Mouse (Mus musculus): Measurements from ENCODE around the gene Hhat.

The Hhat gene

DNA sequence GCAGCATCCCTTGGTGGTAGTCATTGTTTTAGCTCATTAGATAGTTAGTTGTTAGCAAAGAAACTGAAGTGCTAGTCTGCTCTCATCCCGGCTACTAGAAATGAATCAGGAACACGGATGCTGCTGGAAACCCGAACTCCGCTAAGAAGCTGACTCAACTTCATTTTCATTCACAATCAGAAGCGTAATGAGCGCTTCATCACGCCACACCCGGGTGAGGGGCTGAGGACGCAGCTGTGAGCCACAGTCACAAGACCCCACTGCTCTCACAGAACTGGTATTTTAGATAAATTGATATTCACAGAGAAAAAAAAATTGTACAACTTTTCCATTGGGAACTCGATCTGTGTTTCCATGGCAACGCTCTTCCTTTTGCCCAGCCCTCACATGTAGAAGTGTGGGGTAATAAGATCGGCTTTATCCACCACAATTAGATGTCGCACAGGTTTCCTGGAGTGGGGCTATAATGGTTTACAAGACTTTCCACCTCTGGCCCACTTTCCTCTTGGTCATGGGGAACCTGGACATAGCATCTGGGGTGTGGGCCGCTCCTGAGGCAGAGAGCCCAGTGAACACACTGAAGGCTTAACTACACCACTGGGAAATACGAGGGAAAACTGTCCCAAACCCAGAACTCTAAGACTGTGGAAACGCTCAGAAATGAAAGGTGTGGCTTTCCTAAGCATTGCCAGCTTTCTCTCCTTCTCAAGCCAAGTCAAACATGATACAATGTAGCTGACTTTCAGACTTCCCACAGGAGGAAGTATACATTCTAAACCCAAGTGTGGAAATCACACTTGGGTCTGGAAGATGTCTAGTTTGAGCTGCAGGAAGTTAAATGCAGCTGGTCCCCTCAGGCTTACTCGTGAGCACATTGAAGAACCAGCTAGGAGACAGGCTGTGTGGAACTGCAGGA is 14.3 kb upstream of the Hhat start:
- DNase-seq (ENCODE audit: low spot score in 2 of 2), result no peak

- DNase-seq (ENCODE audit: low spot score in 2 of 2), result peak; percentile 36 to 47
Measured at GRCm38 (mm10) chr1:192784374-192784773, 13.4 kb upstream of the Hhat start.

DNA sequence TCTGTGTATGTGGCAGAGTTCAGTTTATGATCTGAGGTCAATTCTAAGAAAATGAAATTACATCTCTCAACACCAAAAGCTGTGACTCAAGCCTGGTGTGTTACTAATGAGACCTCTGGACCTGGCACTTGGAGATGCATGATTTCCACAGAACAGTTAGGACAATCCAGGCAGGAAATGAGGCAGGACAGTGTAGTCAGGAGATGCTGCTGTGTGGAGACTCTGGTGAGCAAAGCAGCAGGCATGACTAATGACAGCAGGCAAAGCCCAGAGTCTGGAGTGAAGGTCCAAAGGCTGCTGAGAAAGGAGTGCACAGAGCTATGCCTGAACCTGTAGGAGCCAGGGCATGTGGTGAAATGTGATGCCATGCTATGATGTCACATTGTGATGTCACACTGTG is 10.2 kb upstream of the Hhat start:
- no peak for DNase-seq (ENCODE audit: low spot score in 2 of 2)

DNA sequence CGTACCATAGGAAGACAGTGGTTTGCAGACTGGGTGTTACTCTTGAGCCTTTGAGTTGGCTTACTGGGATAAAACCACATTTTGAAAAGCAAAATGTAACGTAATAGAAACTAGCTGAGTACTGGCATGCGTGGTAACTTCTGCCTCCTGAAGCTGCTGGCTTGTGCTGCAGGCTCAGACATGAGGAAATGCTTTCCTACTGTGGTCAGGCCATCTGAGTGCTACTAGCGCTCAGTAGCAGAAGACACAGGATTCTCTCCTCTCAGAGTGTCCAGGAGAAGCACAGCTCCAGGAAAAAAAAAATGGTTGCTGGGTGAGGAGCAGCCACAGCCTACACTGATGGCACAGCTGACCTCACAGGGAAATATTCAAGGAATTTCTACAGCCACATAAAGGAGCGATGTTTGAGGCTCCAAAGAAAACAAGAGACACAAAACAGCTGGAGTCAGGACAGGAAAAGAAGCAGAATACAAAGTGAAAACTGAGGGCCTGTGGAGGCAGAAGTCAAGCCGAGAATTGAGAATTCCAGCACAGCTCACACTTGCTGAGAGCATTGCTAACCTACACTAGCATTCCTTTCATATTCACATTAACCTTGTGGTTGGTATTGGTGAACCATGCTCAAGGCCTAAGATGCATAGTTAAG is 8.0 kb upstream of the Hhat start:
- DNase-seq (ENCODE audit: low spot score in 2 of 2), result no peak

- DNase-seq (ENCODE audit: low spot score in 2 of 2), result no peak
Measured at GRCm38 (mm10) chr1:192778206-192778605, 7.2 kb upstream of the Hhat start.

DNA sequence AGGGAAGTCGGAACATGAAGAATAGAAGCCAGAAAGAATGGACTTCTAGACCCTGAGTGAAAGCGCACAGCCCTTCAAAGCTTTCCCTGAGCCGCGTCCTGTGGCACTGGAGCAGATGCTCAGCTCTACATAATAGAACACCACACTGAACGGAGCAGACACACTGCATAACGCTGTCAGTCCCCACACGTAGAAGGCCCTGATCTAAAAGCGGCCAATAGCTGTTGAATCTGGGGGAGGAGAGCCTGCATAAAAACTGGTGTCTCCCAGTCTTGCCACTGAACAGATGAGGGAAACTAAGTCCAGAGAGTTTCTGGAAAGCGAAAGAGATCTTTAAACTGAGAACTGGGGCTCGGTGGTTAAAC is 911 bp downstream of the Hhat start:
- DNase-seq (ENCODE audit: low spot score in 2 of 2), result peak; percentile 19 to 47

- DNase-seq (ENCODE audit: low spot score in 2 of 2), result no peak
Measured at GRCm38 (mm10) chr1:192765531-192765930, 5.5 kb downstream of the Hhat start.

GRCm38 (mm10) chr1:192764547-192764946 is 6.5 kb downstream of the Hhat start:
- DNase-seq (ENCODE audit: low spot score in 2 of 2), result no peak

DNA sequence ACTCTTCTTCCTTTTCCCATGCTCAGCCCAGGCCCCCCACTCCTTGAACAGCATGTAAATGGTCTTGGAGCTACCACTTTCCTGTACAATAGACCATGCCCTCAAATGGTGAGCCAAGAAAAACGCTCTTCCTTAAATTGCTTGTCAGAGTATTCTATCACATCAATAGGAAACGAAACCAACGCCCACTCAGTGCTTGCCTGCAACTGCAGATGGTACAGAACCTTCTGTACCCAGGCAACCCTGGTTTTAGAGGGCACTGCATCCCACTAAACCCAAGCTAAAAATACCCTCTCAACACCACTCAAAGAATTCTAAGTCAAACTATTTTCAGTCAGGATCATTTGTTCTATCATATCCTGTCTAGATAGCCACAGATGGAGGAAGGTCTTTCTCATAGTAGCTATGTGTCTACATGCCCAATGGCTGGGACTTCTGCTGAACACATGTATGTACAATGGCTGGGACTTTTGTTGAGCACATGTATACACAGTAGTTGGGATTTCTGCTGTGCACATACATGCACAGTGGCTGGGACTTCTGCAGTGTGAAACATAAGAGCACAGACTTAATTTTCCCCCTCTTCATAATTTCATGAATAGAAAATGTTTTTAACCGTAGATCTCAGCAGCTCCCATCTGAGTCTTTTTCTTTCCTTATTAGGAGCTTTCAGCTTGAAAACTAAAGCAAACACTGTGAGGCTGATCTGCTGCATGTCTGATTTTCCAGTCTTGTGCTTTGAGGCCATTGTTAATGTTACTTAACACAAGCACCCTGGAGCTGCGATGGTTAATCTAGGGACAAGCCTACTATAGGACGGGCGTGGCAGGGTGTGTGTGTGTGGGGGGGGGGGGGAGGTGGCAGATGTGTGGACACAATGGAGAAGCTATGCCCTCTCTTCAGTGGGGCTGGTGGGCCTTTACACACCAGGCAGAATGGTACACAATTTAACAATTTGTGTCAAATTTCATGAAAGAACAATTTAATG is 7.8 kb downstream of the Hhat start:
- DNase-seq (ENCODE audit: low spot score in 2 of 2), result no peak

DNA sequence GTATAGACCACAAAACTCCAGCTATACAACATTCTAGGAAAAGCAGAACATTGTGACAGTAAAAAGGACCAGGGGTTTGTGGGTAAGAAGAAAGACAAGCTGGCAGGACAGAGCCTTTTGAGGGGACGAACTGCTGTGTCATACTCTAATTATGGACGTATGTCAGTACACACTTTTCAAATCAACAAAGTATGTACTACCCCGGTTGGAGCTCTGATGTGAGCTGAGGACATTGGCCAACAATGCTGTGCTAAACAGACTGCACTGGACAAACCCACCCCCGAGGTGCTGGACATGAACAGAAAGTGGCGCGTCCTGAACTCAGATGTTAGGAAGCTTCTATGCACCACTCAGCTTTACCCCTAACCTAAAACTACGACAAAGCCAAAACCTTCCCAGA is 14.3 kb downstream of the Hhat start:
- no peak for DNase-seq (ENCODE audit: low spot score in 2 of 2)

DNA sequence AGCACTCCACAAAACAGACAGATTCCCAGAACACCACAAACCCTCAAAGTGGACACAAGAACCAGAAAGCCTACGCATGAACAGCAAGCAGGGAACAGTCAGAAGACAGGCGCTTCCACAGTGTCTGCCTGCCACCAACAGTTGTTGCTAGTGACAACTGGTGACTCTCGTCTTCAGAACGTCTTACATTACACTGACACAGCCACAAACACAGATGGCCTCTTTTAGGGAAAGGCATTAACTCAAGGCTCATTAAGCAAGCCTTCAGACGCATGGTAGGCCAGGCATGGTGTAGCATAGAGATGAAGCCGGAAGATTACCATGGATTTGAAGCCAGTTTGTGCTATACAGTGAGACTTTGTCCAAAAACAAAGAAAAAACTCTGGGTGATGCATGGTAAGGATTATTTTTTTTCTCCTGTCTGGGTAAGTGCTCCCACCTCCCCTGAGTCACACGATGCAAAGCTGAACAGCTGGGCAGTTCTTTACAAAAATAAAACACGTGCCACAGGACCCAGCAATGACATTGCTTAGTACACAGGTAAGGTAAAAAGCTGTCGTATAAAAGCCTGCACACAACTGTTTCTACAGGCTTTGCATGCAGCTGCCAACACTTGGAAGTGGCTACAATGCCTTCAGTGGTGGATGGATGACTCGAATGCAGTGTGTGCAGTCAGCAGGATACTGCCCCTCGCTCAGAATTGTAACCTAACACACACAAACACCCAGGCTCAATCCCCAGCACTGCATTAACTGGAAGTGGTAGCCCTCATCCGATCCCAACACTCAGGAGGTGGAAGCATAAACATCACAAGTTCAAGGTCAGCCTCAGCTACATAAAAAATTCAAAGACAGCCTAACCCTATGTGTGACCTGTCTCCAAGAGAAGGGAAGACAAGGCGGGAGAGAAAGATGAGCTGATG is 15.1 kb downstream of the Hhat start:
- no peak for DNase-seq (ENCODE audit: low spot score in 2 of 2)

- DNase-seq (ENCODE audit: low spot score in 2 of 2), result no peak
Measured at GRCm38 (mm10) chr1:192755246-192755645, 15.8 kb downstream of the Hhat start.

DNA sequence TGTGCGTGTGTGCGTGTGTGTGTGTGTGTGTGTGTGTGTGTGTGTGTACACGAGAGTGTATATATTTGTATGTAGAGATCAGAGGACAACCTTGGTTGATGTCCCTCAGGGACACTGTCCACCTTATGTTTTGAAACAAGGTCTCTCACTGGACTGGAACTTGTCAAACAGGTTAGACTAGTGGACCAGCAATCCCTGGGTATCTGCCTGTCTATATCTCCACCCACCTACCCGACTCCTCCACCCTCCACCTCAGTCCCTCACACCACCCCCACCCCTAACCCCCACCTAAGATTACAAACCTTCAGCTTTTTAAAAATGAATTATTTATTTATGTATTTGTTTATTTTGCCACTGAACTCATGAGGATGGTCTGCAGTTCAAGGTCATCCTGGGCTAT is 16.8 kb downstream of the Hhat start:
- DNase-seq (ENCODE audit: low spot score in 2 of 2), result no peak

DNA sequence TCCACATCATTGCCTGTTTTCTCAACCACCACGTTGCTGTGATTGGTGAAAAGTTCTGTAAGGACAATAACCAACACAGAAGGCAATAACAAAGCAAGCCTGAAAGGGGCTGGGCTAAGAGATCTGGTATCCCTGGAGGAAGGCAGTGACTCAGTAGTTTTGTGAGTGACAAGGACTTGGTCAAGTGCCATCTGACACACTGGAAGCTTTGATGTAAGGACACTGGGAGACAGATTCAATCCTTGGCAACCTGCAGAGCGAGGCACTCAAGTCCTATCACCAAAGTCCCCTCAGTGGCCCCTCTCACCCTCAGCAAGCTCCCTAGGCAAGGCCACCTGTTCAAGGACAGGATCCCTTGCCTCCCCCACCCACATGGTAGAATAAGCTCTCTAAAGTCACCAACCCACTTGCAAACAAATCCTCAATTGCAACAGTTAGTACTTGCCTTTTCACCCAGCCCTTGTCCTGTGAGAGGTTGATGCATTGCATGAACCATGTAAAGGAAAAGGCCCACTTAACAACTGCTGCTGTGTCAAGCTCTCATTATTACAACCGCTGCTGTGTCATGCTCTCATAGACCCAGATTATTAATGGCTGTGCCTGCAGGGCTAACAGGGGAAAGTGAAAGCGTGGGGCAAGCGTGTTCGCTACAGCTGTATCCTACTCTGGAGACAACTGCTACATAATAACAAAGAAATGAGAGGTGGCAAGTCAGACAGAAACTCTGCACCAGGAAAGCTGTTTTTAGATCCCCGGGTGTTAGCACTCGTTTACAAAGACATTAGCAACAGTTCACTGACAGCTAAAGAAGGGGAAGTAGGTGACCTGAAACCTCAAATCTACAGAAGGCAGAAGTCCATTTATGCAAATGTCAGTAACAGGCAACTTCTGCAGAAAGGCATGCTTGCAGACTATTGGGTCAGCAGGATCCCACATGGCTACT is 18.1 kb downstream of the Hhat start:
- no peak for DNase-seq (ENCODE audit: low spot score in 2 of 2)

DNA sequence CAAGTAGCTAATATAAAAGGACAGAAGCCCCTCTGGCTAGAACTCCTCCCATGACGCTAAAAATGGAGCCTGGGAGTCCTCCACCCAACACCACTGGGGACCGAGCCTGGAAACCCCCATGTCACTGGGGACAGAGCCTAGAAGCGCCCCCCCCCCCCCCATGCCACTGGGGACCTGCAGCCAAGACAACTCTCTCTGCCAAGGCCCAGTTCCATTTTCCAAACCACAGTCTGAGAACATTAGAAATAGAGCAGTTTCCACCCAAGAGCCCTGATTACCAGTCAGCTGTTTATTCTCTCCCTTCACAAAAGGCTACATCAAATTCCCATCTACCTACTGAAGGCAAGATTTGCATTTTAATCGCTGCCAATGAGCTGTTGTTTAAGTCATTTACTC is 21.0 kb downstream of the Hhat start:
- DNase-seq (ENCODE audit: low spot score in 2 of 2), result no peak

DNA sequence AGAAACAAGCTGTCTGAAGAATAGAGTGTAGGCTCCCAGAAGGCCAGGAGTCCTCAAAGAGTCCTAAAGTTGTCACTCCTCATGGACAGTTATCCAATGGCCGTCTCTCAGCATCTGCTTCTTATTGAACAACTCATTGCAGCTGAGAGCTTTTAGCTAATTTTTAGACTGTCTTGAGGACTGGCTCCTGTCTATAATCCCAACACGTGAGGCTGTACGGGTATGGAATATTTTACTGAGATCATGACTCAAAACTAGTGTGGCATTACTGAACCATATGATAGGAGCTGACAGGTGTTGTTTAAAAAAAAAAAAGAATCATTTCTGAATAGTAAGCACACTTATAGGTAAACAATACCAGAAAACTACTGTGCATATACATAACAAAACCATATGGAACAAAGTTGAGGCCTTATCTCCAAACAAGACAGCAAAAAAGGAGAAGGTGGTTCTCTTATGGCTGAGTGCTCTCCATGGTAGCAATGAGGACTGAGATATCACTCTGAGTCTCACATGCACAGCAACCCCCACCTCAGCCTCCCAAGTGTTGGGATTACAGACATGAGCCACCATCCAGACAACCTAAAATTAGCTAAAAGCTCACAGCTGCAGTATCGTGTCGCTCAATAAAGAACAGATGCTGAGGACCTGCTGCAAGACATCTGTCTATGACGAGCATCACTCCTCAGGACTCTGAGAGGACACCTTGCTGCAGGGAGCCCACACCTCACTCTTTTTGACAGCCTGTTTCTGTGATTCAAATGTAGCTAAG is 21.6 kb downstream of the Hhat start:
- DNase-seq (ENCODE audit: low spot score in 2 of 2), result no peak

GRCm38 (mm10) chr1:192746201-192746600 is 24.8 kb downstream of the Hhat start:
- DNase-seq (ENCODE audit: low spot score in 2 of 2), result no peak

- no peak for DNase-seq (ENCODE audit: low spot score in 2 of 2)
Measured at GRCm38 (mm10) chr1:192745240-192746101, 25.6 kb downstream of the Hhat start.

Data from right cerebral cortex, postnatal 36 days (tissue).